Mouse (Mus musculus): ENCODE measurements around the gene Sgsm1. TPM values are rescaled to one million over a fixed set of nuclear protein-coding genes. Genes with fewer than 3 reads are reported as not detected.
"Not testable (repeated sequence)": the region's sequence is repeated elsewhere in the genome, so short reads cannot be mapped to it uniquely, and the experiment has no call there.

Gene Sgsm1
- total RNA-seq, 1 experiment: 7.1 TPM

- peak overlapping the region in 1 of 2 experiments; percentile 78; a peak in 1 of 4 replicates for H3K4me3 ChIP-seq (ENCODE audit: insufficient read depth in 1 of 2, low read depth in 1 of 2, low read length in 2 of 2, poor library complexity in 1 of 2, severe bottlenecking in 1 of 2)
- TF ChIP-seq MAFK (IDR thresholded peaks at IDR 0.05; ENCODE audit: insufficient read depth, low read depth, low read length) (no peak), HCFC1 (IDR thresholded peaks at IDR 0.05; ENCODE audit: borderline replicate concordance, insufficient read depth, low read length) (no peak), ZC3H11A (IDR thresholded peaks at IDR 0.05; ENCODE audit: borderline replicate concordance, low read depth, low read length) (no peak), CHD2 (IDR thresholded peaks at IDR 0.05; ENCODE audit: low read depth, low read length) (no peak), ZNF384 (IDR thresholded peaks at IDR 0.05; ENCODE audit: low read depth, low read length) (no peak)
- H3K36me3 ChIP-seq (ENCODE audit: control insufficient read depth, insufficient read depth, low read length, poor library complexity, severe bottlenecking): no peaks in the 10 kb centered on the region
- peaks cover 14 to 39% of the 10 kb centered on the region in 2 experiments; a peak in 3 of 4 replicates for H3K4me1 ChIP-seq (ENCODE audit: control insufficient read depth in 2 of 2, insufficient read depth in 2 of 2, low read length in 2 of 2, poor library complexity in 1 of 2)
- no peak overlapping the region; the same call in 1 of the 2 replicates for H3K9ac ChIP-seq (ENCODE audit: insufficient read depth, low read depth, low read length, poor library complexity, severe bottlenecking)
- in situ Hi-C loops (cut with MboI; ENCODE audit: low sequenced_read_pairs in 2 of 2, unreplicated experiment in 2 of 2): no loop called here
- peak; percentile 40 for DNase-seq (ENCODE audit: low read depth, low spot score)
- H3K9me3 ChIP-seq (ENCODE audit: control insufficient read depth, insufficient read depth, low read depth, low read length): no peaks in the 10 kb centered on the region
- no peak overlapping the region for H3K27ac ChIP-seq (ENCODE audit: insufficient read depth, low read depth, low read length, poor library complexity, severe bottlenecking)
These were observed 38.0 kb upstream of the Sgsm1 start for GRCm38 (mm10) chr5:113348597-113348996.

- peak overlapping the region; percentile 24; the same call in 1 of the 2 replicates for H3K27ac ChIP-seq (ENCODE audit: insufficient read depth, low read depth, low read length, poor library complexity, severe bottlenecking)
- DNase-seq (ENCODE audit: low read depth, low spot score): peak; percentile 41
- in situ Hi-C loops (cut with MboI; ENCODE audit: low sequenced_read_pairs in 2 of 2, unreplicated experiment in 2 of 2): no loop called here
- peak overlapping the region; percentile 80 for H3K9ac ChIP-seq (ENCODE audit: insufficient read depth, low read depth, low read length, poor library complexity, severe bottlenecking)
- H3K36me3 ChIP-seq (ENCODE audit: control insufficient read depth, insufficient read depth, low read length, poor library complexity, severe bottlenecking): no peaks in the 10 kb centered on the region
- peak overlapping the region; percentile 77 to 78 for H3K4me3 ChIP-seq (ENCODE audit: insufficient read depth in 1 of 2, low read depth in 1 of 2, low read length in 2 of 2, poor library complexity in 1 of 2, severe bottlenecking in 1 of 2)
- no peak for TF ChIP-seq HCFC1 (IDR thresholded peaks at IDR 0.05; ENCODE audit: borderline replicate concordance, insufficient read depth, low read length)
- TF ChIP-seq ZC3H11A (IDR thresholded peaks at IDR 0.05; ENCODE audit: borderline replicate concordance, low read depth, low read length): no peak
- no peak for TF ChIP-seq MAFK (IDR thresholded peaks at IDR 0.05; ENCODE audit: insufficient read depth, low read depth, low read length)
- no peak for TF ChIP-seq CHD2 (IDR thresholded peaks at IDR 0.05; ENCODE audit: low read depth, low read length)
- TF ChIP-seq ZNF384 (IDR thresholded peaks at IDR 0.05; ENCODE audit: low read depth, low read length): no peak
- no peaks in the 10 kb centered on the region for H3K9me3 ChIP-seq (ENCODE audit: control insufficient read depth, insufficient read depth, low read depth, low read length)
- H3K4me1 ChIP-seq (ENCODE audit: control insufficient read depth in 2 of 2, insufficient read depth in 2 of 2, low read length in 2 of 2, poor library complexity in 1 of 2): peaks cover 10 to 35% of the 10 kb centered on the region in 2 experiments; a peak in 3 of 4 replicates
These were observed 37.0 kb upstream of the Sgsm1 start for GRCm38 (mm10) chr5:113347593-113347992.

- H3K27ac ChIP-seq (ENCODE audit: insufficient read depth, low read depth, low read length, poor library complexity, severe bottlenecking): peak overlapping the region; percentile 69
- H3K9me3 ChIP-seq (ENCODE audit: control insufficient read depth, insufficient read depth, low read depth, low read length); DNase-seq (ENCODE audit: low read depth, low spot score); in situ Hi-C loops (cut with MboI; ENCODE audit: low sequenced_read_pairs in 2 of 2, unreplicated experiment in 2 of 2); H3K36me3 ChIP-seq (ENCODE audit: control insufficient read depth, insufficient read depth, low read length, poor library complexity, severe bottlenecking): not testable (repeated sequence)
- H3K4me1 ChIP-seq (ENCODE audit: control insufficient read depth in 2 of 2, insufficient read depth in 2 of 2, low read length in 2 of 2, poor library complexity in 1 of 2): peaks cover 7 to 32% of the 10 kb centered on the region in 2 experiments; a peak in 3 of 4 replicates
- H3K4me3 ChIP-seq (ENCODE audit: insufficient read depth in 1 of 2, low read depth in 1 of 2, low read length in 2 of 2, poor library complexity in 1 of 2, severe bottlenecking in 1 of 2): peak overlapping the region; percentile 77 to 78
- H3K9ac ChIP-seq (ENCODE audit: insufficient read depth, low read depth, low read length, poor library complexity, severe bottlenecking): peak overlapping the region; percentile 80
These were observed 36.1 kb upstream of the Sgsm1 start for GRCm38 (mm10) chr5:113346651-113347050.

DNA sequence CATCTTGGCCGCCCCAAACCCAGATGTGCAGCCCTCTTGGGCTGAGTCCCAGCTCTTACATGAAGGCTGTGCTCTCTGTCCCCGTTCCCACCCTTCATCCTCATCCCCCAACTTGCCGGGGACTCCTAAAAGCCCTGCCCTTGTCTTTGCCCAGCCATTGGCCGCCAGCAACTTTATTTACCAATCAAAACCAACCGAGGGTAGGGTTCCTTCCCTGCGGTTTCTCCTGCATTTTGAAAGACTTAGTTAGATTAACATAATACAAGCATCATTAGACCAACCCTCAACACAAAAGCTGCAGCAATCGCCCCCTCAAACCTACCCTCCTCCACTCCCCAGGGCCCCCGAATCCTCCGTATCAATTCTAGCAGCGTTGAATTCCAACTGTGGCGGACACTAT, 35.2 kb upstream of the Sgsm1 start:
- peak; percentile 57 for DNase-seq (ENCODE audit: low read depth, low spot score)
- Histone ChIP-seq H3K9me3 (ENCODE audit: control insufficient read depth, insufficient read depth, low read depth, low read length) (no peaks in the 10 kb centered on the region), H3K4me1 (ENCODE audit: control insufficient read depth in 2 of 2, insufficient read depth in 2 of 2, low read length in 2 of 2, poor library complexity in 1 of 2) (peaks cover 7 to 37% of the 10 kb centered on the region in 2 experiments; a peak in 3 of 4 replicates), H3K36me3 (ENCODE audit: control insufficient read depth, insufficient read depth, low read length, poor library complexity, severe bottlenecking) (no peaks in the 10 kb centered on the region), H3K4me3 (ENCODE audit: insufficient read depth in 1 of 2, low read depth in 1 of 2, low read length in 2 of 2, poor library complexity in 1 of 2, severe bottlenecking in 1 of 2) (peak overlapping the region; percentile 77 to 78), H3K9ac (ENCODE audit: insufficient read depth, low read depth, low read length, poor library complexity, severe bottlenecking) (peak overlapping the region; percentile 70; the same call in 1 of the 2 replicates), H3K27ac (ENCODE audit: insufficient read depth, low read depth, low read length, poor library complexity, severe bottlenecking) (peak overlapping the region; percentile 86)
- TF ChIP-seq HCFC1 (IDR thresholded peaks at IDR 0.05; ENCODE audit: borderline replicate concordance, insufficient read depth, low read length) (no peak), MAFK (IDR thresholded peaks at IDR 0.05; ENCODE audit: insufficient read depth, low read depth, low read length) (no peak), CHD2 (IDR thresholded peaks at IDR 0.05; ENCODE audit: low read depth, low read length) (no peak), ZC3H11A (IDR thresholded peaks at IDR 0.05; ENCODE audit: borderline replicate concordance, low read depth, low read length) (no peak), ZNF384 (IDR thresholded peaks at IDR 0.05; ENCODE audit: low read depth, low read length) (no peak)
- in situ Hi-C loops (cut with MboI; ENCODE audit: low sequenced_read_pairs in 2 of 2, unreplicated experiment in 2 of 2): no loop called here

Data from ES-E14 (cell line).